Mouse (Mus musculus) forebrain, postnatal 0 days (tissue): ENCODE measurements around the gene Vdr. TPM values are rescaled to one million over a fixed set of nuclear protein-coding genes. Genes with fewer than 3 reads are reported as not detected.

Experiments
- ATAC-seq: fragments of 200-750 bp; cut with Nextera tagmentation; 2 replicates; pipeline ENCODE4 v1.8.0; 2017; ENCODE audit warnings: mild to moderate bottlenecking, moderate library complexity
- DNase-seq: peaks from one replicate; pipeline ENCODE4 v3.0.0-alpha.2; 2015
- H3K27ac ChIP-seq: fragments of 300-500 bp; sonication (generic); 2 replicates; pipeline ENCODE4 v1.5.1; 2014; ENCODE audit warnings: low read depth, mild to moderate bottlenecking, antibody characterized with exemption, low read length, moderate library complexity, mixed read lengths
- H3K27me3 ChIP-seq: fragments of 300-500 bp; sonication (generic); 2 replicates; pipeline ENCODE4 v1.6.1; 2014; ENCODE audit warnings: mild to moderate bottlenecking, low read length, mixed read lengths; ENCODE audit not compliant: insufficient read depth
- H3K36me3 ChIP-seq: fragments of 300-500 bp; sonication (generic); 2 replicates; pipeline ENCODE4 v1.6.1; 2014; ENCODE audit warnings: mild to moderate bottlenecking, moderate library complexity; ENCODE audit not compliant: insufficient read depth
- H3K4me1 ChIP-seq: fragments of 300-500 bp; sonication (generic); 2 replicates; pipeline ENCODE4 v1.6.1; 2014; ENCODE audit warnings: antibody characterized with exemption; ENCODE audit not compliant: insufficient read depth
- H3K4me2 ChIP-seq: fragments of 300-500 bp; sonication (generic); 2 replicates; pipeline ENCODE4 v1.6.1; 2014; ENCODE audit warnings: low read depth, mild to moderate bottlenecking, moderate library complexity
- H3K4me3 ChIP-seq: fragments of 300-500 bp; sonication (generic); 2 replicates; pipeline ENCODE4 v1.5.1; 2014; ENCODE audit warnings: low read depth, low read length, mixed read lengths
- H3K9ac ChIP-seq: fragments of 300-500 bp; sonication (generic); 2 replicates; pipeline ENCODE4 v1.6.1; 2014; ENCODE audit warnings: mild to moderate bottlenecking
- H3K9me3 ChIP-seq: fragments of 300-500 bp; sonication (generic); 2 replicates; pipeline ENCODE4 v1.6.1; 2016; ENCODE audit warnings: low read length
- CTCF ChIP-seq: sonication (generic); IDR thresholded peaks from 2 replicates; pipeline ENCODE4 v1.5.1; 2016; ENCODE audit warnings: antibody characterized with exemption, control low read depth, low read depth
- WGBS: fragments of 180-500 bp; shearing (Covaris S2); extraction: QIAGEN DNeasy Blood & Tissue Kit; methylation state at CpG from one replicate; pipeline ENCODE4 v1.1.7; 2014; 5-methylcytosine and 5-hydroxymethylcytosine counted together
- polyA plus RNA-seq: library from polyadenylated mRNA; unstranded; fragments of >200 nt; fragmentation: Nextera tagmentation; extraction: Ambion mirVana; gene quantifications from 2 replicates; pipeline ENCODE4 v1.2.1, GENCODE M21; 2015
- total RNA-seq: library from RNA; depleted of rRNA; stranded (reverse); fragments of >200 nt; gene quantifications from 2 replicates; pipeline ENCODE4 v1.2.3, GENCODE M21; 2014

The Vdr gene
- total and polyA plus RNA-seq, 2 experiments from 2014 or later = 0.05 to 0.76 TPM

DNA sequence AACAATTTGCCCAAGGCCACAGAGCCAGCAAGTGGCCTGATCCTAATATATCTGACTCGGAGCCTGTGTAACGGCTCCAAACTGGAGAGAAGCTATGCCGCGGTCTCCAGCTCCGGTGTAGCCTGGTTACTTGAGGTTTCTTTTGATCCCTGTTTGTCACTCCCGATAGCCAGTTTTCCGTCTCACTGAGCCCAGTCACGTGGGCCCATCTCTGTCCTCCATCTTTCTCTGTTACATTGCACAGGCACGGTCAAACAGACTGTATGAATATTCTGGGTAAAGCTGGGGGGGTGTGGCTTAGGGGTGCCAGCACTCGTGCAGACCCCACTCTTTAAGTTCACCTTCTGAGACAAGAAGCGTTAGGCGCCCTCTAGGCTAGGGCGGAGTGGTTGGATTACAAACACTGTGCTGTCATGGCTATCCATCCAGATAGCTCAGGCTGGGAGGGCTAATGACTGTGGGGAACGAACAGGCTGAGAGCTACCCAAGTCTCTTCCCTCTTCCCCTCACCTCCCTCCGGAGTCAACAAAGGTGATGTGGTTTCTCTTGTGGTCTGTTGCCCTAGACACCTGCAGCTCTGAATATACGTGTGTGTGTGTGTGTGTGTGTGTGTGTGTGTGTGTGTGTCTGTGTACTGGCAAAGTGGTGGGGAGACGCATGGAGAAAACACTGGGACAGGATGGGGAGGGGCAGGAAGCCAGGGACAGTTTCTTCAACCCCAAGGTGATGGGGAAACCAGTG is 74.1 kb downstream of the Vdr start:
- no peak for TF ChIP-seq CTCF
- Histone ChIP-seq H3K27me3 (no peaks in the 10 kb centered on the region), H3K27ac (no peak overlapping the region), H3K4me1 (0 out of 2 replicates have a peak, but pooled peaks cover 7% of the 10 kb centered on the region), H3K9ac (no peak overlapping the region), H3K4me3 (no peak overlapping the region), H3K4me2 (no peak overlapping the region), H3K36me3 (no peaks in the 10 kb centered on the region), H3K9me3 (no peaks in the 10 kb centered on the region)
- WGBS = 48% methylated on average over 17 of the region's 17 CpGs
- ATAC-seq (no peak), DNase-seq (no peak)

DNA sequence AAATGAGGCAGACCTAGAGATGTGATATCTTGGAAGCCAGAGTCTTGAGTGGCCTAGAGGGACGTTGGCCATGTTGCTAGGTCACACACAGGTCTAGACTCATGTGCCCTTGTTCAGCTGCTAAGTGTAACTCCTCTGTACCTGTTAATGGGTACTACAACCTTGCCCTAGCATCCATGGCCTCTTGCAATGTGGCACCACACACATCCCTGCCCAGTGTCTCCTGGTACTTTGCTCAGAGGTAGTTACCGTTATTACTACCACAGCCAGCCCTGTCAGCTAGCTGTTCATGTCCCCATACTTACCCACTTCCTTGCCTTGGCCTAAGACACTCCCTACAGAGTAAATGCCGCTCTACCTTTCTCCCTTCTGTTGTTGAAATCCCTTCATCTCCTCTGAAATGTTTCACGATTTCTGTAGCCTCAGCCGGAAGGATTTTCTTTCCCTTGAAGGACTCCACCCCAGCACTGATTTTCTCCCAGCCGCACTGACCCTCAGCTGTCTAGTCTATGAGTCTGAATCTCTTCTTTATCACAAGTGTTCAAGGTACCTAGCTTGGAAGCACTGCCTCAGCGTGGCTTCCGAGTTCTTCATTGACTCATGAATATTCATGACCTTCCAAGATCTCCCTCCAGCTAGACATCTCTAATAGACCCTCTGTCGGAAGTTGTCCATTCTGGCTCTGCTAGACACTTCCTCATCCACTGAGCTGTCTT is 77.5 kb downstream of the Vdr start:
- no peak overlapping the region for H3K9ac ChIP-seq
- DNase-seq (no peak), ATAC-seq (no peak)
- WGBS = 58% methylated on average over 9 of the region's 9 CpGs
- H3K4me1 ChIP-seq = peaks cover 28% of the 10 kb centered on the region
- no peak overlapping the region for H3K4me2 ChIP-seq
- H3K36me3 ChIP-seq = no peaks in the 10 kb centered on the region
- H3K9me3 ChIP-seq = no peaks in the 10 kb centered on the region
- H3K27ac ChIP-seq = no peak overlapping the region
- no peak for TF ChIP-seq CTCF
- no peak overlapping the region for H3K4me3 ChIP-seq
- H3K27me3 ChIP-seq = no peaks in the 10 kb centered on the region

DNA sequence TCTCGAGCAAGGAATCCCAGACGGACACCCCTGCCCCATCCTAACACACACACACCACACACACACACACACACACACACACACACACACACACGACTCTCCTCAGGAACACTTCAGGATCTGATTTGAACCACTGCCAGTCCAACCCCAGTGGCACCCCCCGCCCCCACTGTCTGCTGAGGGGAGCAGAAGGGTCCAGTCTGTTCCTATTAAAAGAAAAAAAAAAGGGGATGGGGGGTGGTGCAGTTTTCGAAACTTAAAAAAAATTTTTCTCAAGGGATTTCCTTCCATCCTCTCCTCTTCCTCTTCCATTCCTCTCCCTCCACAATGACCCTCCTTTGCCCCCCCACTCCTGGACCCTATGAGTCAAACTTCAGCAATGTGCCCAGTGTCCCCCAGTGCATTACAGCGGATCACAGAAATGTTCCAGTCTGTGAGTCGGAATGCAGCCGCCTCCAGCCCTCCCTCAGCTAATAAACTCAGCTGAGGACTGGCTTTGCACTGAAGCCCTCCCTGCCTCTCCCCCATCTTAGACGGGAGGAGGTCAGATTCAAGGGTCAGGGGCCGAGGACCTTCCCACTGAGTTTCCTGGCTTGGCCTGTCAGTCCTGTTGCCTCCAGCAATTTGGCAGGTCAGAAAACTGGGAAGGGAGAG is 78.3 kb downstream of the Vdr start:
- Histone ChIP-seq H3K4me2 (peak overlapping the region; percentile 82), H3K4me3 (peak overlapping the region; percentile 86), H3K36me3 (no peaks in the 10 kb centered on the region), H3K4me1 (peaks cover 28% of the 10 kb centered on the region), H3K9me3 (no peaks in the 10 kb centered on the region), H3K27me3 (no peaks in the 10 kb centered on the region), H3K27ac (peak overlapping the region; percentile 97), H3K9ac (peak overlapping the region; percentile 96)
- 11% methylated on average over 9 of the region's 10 CpGs for WGBS
- ATAC-seq (no peak), DNase-seq (no peak)
- TF ChIP-seq CTCF = peak; percentile 1

GRCm38 (mm10) chr15:97831242-97831986 is 79.0 kb downstream of the Vdr start:
- TF ChIP-seq CTCF = peak; percentile 1
- ATAC-seq (peak; percentile 80), DNase-seq (peak; percentile 80)
- peak overlapping the region; percentile 97 for H3K27ac ChIP-seq
- H3K4me1 ChIP-seq = peaks cover 28% of the 10 kb centered on the region
- H3K9ac ChIP-seq = peak overlapping the region; percentile 96
- peak overlapping the region; percentile 82 for H3K4me2 ChIP-seq
- WGBS = 2% methylated on average over 78 of the region's 84 CpGs
- H3K27me3 ChIP-seq = no peaks in the 10 kb centered on the region
- H3K36me3 ChIP-seq = no peaks in the 10 kb centered on the region
- H3K4me3 ChIP-seq = peak overlapping the region; percentile 86
- no peaks in the 10 kb centered on the region for H3K9me3 ChIP-seq

- under 1% methylated on average over 38 of the region's 39 CpGs for WGBS
- ATAC-seq = peak; percentile 54
- TF ChIP-seq CTCF = no peak
These were observed 79.6 kb downstream of the Vdr start for GRCm38 (mm10) chr15:97830788-97831241.

DNA sequence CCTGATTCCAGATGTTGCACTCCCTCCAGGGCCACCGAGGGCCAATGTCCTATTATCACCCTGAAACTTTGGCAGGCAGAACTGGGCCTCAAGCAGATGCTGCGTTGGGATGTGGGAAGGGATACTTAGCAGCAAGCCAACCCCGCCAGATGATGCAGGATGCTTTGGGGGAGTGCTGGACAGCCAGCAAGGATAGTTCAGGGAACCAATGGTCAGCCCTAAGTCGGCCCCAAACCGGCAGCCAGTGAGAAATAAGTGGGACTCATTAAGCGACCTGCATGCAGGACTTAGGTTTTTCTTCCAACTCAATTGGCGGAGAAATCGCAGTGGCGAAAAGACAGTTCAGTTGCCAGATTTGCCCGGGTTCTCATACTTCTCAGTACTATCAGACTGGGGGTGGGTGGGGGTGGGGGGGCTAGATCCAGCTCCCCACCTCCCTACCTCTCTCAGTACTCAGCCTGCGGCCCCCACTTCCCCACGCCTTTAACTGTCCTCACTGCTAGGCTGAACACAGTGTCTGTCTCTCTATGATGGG is 80.1 kb downstream of the Vdr start:
- Histone ChIP-seq H3K27ac (peak overlapping the region; percentile 97), H3K27me3 (no peaks in the 10 kb centered on the region), H3K36me3 (no peaks in the 10 kb centered on the region), H3K4me1 (peaks cover 32% of the 10 kb centered on the region), H3K4me3 (peak overlapping the region; percentile 86), H3K4me2 (peak overlapping the region; percentile 82), H3K9ac (peak overlapping the region; percentile 96), H3K9me3 (no peaks in the 10 kb centered on the region)
- DNase-seq (no peak), ATAC-seq (no peak)
- 7% methylated on average over 12 of the region's 12 CpGs for whole genome bisulfite sequencing
- TF ChIP-seq CTCF = no peak

More at GRCm38 (mm10) chr15:97830788-97831241, 79.6 kb downstream of the Vdr start:
- Histone ChIP-seq H3K4me2 (peak overlapping the region; percentile 82), H3K36me3 (no peaks in the 10 kb centered on the region), H3K27ac (peak overlapping the region; percentile 97), H3K4me3 (peak overlapping the region; percentile 86), H3K9ac (peak overlapping the region; percentile 96), H3K27me3 (no peaks in the 10 kb centered on the region), H3K4me1 (peaks cover 28% of the 10 kb centered on the region), H3K9me3 (no peaks in the 10 kb centered on the region)
- peak; percentile 56 for DNase-seq
